Mouse (Mus musculus) megakaryocyte, embryonic 14.5 days (primary cell): ENCODE data around the gene Serac1.

Experiments used
- FLI1 ChIP-seq: IDR thresholded peaks from 2 replicates; pipeline ENCODE4 v1.6.1; 2012; ENCODE audit warnings: low read length, inconsistent platforms, mixed read lengths
- GATA1 ChIP-seq: IDR thresholded peaks from 3 replicates; pipeline ENCODE4 v1.6.1; 2012; ENCODE audit warnings: mixed read lengths, low read length, inconsistent platforms, borderline replicate concordance

DNA sequence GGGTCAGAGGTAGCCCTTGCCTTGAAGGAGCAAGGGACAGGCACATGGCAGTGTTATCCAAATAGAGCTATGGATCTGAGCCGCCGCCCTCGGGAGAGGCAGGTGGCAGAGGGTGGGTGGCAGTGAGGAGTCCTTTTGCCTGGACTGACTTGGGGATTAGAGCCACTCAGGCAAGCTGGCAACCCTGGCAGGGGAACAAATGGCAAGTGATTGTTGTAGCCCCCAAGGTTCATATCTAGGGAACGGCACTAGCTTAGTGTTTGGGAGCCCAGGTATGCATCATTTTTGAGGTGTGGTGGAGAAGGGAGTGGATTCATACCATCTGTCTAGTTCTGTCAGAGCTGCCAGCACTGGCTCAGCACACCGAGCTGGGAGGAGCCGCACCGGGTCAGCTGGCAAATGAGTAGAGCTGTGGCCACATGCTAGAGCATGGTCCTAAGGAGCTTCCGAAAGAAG, 78.6 kb downstream of the Serac1 start:
- no peak for TF ChIP-seq GATA1
- no peak for TF ChIP-seq FLI1
